ENCODE assay signal across 8 mouse cellular contexts in the genomic region with DNA sequence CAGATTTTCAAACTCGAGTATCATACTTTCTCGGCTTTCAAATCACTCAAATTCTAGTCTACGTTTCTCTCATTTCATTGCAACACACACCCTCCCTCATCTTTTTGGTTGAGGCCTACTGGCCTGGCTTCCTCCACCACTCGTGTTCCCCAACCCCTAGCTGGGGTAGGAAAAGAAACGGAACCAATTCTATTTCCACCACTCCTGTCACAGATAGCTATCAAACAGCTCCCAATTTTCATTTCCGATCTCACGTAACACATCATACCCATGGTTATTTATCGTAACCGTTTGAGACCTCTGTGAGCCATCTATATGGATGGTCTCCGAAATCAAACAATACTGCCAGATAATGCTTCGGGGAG. TPM values are rescaled to one million over a fixed set of nuclear protein-coding genes. Genes with fewer than 3 reads are reported as not detected.
A peak's percentile ranks its signal among the peaks of the same experiment; 100 is the strongest.
DNase-seq lines count a peak whose midpoint lies in the region; ATAC-seq and TF ChIP-seq lines count a peak whose summit lies in the region.

No protein-coding gene starts in this region.

- H3K4me2 ChIP-seq in heart, embryonic 14.5 days (ENCODE audit: low read length) = peak overlapping the region; percentile 86
- peak overlapping the region; percentile 87 for H3K4me2 ChIP-seq in liver, postnatal 0 days (ENCODE audit: low read depth, low read length)

- peaks cover 81% of the 10 kb centered on the region for H3K4me1 ChIP-seq in E14TG2a.4 (replicated peaks; ENCODE audit: low read depth, low read length)
- H3K4me1 ChIP-seq in heart, embryonic 14.5 days (ENCODE audit: control insufficient read depth in 2 of 2, insufficient read depth in 2 of 2, low read length in 2 of 2) = peaks cover 3 to 25% of the 10 kb centered on the region in 2 experiments; a peak in 3 of 4 replicates
- H3K4me1 ChIP-seq in liver, postnatal 0 days (ENCODE audit: insufficient read depth) = peaks cover 28% of the 10 kb centered on the region

- TF ChIP-seq CTCF in E14TG2a.4 (conservative IDR thresholded peaks at IDR 0.05; ENCODE audit: low read length) = no peak
- TF ChIP-seq CTCF in liver, postnatal 0 days (IDR thresholded peaks at IDR 0.05; ENCODE audit: low read depth) = no peak

- H3K4me3 ChIP-seq in E14TG2a.4 (replicated peaks; ENCODE audit: low read length) = peak overlapping the region; percentile 91
- H3K4me3 ChIP-seq in heart, embryonic 14.5 days (ENCODE audit: control insufficient read depth in 1 of 2, insufficient read depth in 1 of 2, low read depth in 1 of 2, low read length in 2 of 2) = peak overlapping the region; percentile 76 to 93
- peak overlapping the region; percentile 98 for H3K4me3 ChIP-seq in liver, postnatal 0 days (ENCODE audit: low read depth, low read length)

- 14% methylated on average over 11 of the region's 11 CpGs for WGBS in heart, embryonic 14.5 days
- WGBS in liver, postnatal 0 days (ENCODE audit: insufficient replicate concordance) = 14% methylated on average over 11 of the region's 11 CpGs

- no peaks in the 10 kb centered on the region for H3K36me3 ChIP-seq in E14TG2a.4 (ENCODE audit: insufficient read depth, low read length)
- no peaks in the 10 kb centered on the region for H3K36me3 ChIP-seq in heart, embryonic 14.5 days (ENCODE audit: control insufficient read depth, insufficient read depth, low read length)
- H3K36me3 ChIP-seq in liver, postnatal 0 days (replicated peaks; ENCODE audit: insufficient read depth, low read length) = no peaks in the 10 kb centered on the region

- H3K27ac ChIP-seq in heart, embryonic 14.5 days (replicated peaks in 1 of 2; ENCODE audit: control insufficient read depth in 1 of 2, insufficient read depth in 1 of 2, low read depth in 2 of 2, low read length in 2 of 2) = peak overlapping the region; percentile 84 to 98
- peak overlapping the region; percentile 95 for H3K27ac ChIP-seq in liver, postnatal 0 days (ENCODE audit: low read depth)

- DNase-seq in heart, adult 11 months = peak; percentile 83
- DNase-seq in heart, postnatal 36 days = no peak
- DNase-seq in liver, postnatal 0 days = no peak
- DNase-seq in frontal cortex, postnatal 25 days (ENCODE audit: low spot score in 2 of 2) = no peak
- DNase-seq in thymus, adult 18-20 months = no peak
- no peak for DNase-seq in cerebellum, postnatal 4 days (ENCODE audit: low spot score in 2 of 2)

- intact Hi-C loops in heart, postnatal 36 days (cut with DNase I) = no loop called here

- H3K9me3 ChIP-seq in E14TG2a.4 (ENCODE audit: low read length) = no peaks in the 10 kb centered on the region
- no peaks in the 10 kb centered on the region for H3K9me3 ChIP-seq in heart, embryonic 14.5 days (ENCODE audit: control insufficient read depth, low read length)
- no peaks in the 10 kb centered on the region for H3K9me3 ChIP-seq in liver, postnatal 0 days (ENCODE audit: low read length)

- ATAC-seq in heart, embryonic 14.5 days (ENCODE audit: insufficient number of reproducible peaks, insufficient read depth, low FRiP score, low read depth) = no peak
- ATAC-seq in liver, postnatal 0 days = no peak

- peak overlapping the region; percentile 98 for H3K9ac ChIP-seq in heart, embryonic 14.5 days (ENCODE audit: low read length)
- H3K9ac ChIP-seq in liver, postnatal 0 days (replicated peaks) = peak overlapping the region; percentile 99

- TF ChIP-seq EP300 in liver, postnatal 0 days (IDR thresholded peaks at IDR 0.05; ENCODE audit: low read depth) = no peak

- no peaks in the 10 kb centered on the region for H3K27me3 ChIP-seq in E14TG2a.4 (ENCODE audit: insufficient read depth, low read length)
- H3K27me3 ChIP-seq in heart, embryonic 14.5 days (ENCODE audit: control insufficient read depth, insufficient read depth, low read length) = no peaks in the 10 kb centered on the region
- no peaks in the 10 kb centered on the region for H3K27me3 ChIP-seq in liver, postnatal 0 days (ENCODE audit: insufficient read depth, low read length)

RNA-seq across cellular contexts. Expression of gene Npepps, which starts 1.4 kb away (rescaled TPM):
- 10 to 100 TPM; 79.6 to 87.6 TPM for total RNA-seq in heart, postnatal 36 days (2021)
- 86.9 and 90.0 TPM in 2 replicates for polyA plus RNA-seq in heart, embryonic 14.5 days (2014; fragmentation: Nextera tagmentation; extraction: Ambion mirVana)
- 11.3 and 16.5 TPM in 2 replicates for polyA plus RNA-seq in liver, postnatal 0 days (2015; fragmentation: Nextera tagmentation; extraction: Ambion mirVana)

RNA-seq across cellular contexts. Expression of gene Mrpl45, which starts 36.5 kb away (rescaled TPM):
- total RNA-seq in heart, postnatal 36 days (2021) = 10 to 100 TPM; 55.3 to 65.3 TPM
- polyA plus RNA-seq in heart, embryonic 14.5 days (2014; fragmentation: Nextera tagmentation; extraction: Ambion mirVana) = 56.2 and 59.2 TPM in 2 replicates
- 18.3 and 19.8 TPM in 2 replicates for polyA plus RNA-seq in liver, postnatal 0 days (2015; fragmentation: Nextera tagmentation; extraction: Ambion mirVana)
